Mouse (Mus musculus) lung, adult 2 months (tissue): ENCODE data around the gene C2cd3.

Experiments
- CTCF ChIP-seq: fragments of 200-500 bp; IDR thresholded peaks from 2 replicates; pipeline ENCODE4 v1.5.1; 2011; ENCODE audit warnings: mild to moderate bottlenecking, low read length, control low read depth; ENCODE audit not compliant: insufficient read depth
- POLR2A ChIP-seq: fragments of 200-500 bp; IDR thresholded peaks from 2 replicates; pipeline ENCODE4 v1.6.1; 2011; ENCODE audit warnings: low read depth, mild to moderate bottlenecking, control low read depth, low read length, borderline replicate concordance; ENCODE audit errors: extremely low read depth

GRCm38 (mm10) chr7:100364888-100365287 is 7.1 kb upstream of the C2cd3 start:
- no peak for TF ChIP-seq POLR2A
- no peak for TF ChIP-seq CTCF
